Mouse (Mus musculus) left cerebral cortex, adult 2 months (tissue): ENCODE measurements at regions not wholly inside any gene's neighbourhood (a gene's known extent, or its start where the extent isn't known, plus 50 kb on each side); places are given as distances from the start of the nearest gene placed in this dataset.

Experiments
- DNase-seq, 2 experiments: peaks; one replicate each; pipeline ENCODE4 v3.0.0; 2021 to 2022; ENCODE audit warnings: low spot score in 2 of 2, mixed read lengths in 1 of 2; ENCODE audit errors: extremely low spot score in 1 of 2
- H3K27ac ChIP-seq: fragments of 200-600 bp; 2 replicates; pipeline ENCODE4 v1.8.1; 2022
- H3K4me3 ChIP-seq: fragments of 200-600 bp; 2 replicates; pipeline ENCODE4 v1.8.1; 2022
- CTCF ChIP-seq: fragments of 200-600 bp; IDR thresholded peaks from 2 replicates; pipeline ENCODE4 v1.8.1; 2022; ENCODE audit warnings: antibody characterized with exemption, mild to moderate bottlenecking, moderate library complexity
- intact Hi-C: fragments of 180-260 bp; cut with DNase I; formaldehyde crosslinking; loops from one replicate; pipeline ENCODE4 v1.15.1; 2025

DNA sequence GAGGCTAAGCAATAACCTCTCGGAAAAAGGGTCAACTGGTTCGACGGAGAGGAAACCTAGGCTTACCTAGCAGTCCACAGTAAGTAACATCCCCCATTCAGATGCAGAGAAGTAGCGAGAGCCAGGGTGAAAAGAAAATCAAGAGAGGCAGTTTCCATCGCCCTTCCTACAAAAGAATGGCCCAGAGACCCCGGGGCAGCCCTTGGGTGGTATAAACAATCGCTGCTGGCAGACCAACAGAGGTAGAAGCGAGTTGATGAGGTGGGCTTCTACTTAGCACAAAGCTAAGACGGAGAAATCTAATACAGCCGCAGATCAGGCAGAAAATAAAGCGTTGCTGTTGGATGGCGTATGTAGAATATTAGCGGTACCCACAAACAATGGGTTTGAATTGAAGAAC is 57.8 kb upstream of the Arl15 start:
- Histone ChIP-seq H3K27ac (no peak overlapping the region), H3K4me3 (no peak overlapping the region)
- intact Hi-C loops, result no loop called here
- no peak for DNase-seq
- TF ChIP-seq CTCF, result no peak

DNA sequence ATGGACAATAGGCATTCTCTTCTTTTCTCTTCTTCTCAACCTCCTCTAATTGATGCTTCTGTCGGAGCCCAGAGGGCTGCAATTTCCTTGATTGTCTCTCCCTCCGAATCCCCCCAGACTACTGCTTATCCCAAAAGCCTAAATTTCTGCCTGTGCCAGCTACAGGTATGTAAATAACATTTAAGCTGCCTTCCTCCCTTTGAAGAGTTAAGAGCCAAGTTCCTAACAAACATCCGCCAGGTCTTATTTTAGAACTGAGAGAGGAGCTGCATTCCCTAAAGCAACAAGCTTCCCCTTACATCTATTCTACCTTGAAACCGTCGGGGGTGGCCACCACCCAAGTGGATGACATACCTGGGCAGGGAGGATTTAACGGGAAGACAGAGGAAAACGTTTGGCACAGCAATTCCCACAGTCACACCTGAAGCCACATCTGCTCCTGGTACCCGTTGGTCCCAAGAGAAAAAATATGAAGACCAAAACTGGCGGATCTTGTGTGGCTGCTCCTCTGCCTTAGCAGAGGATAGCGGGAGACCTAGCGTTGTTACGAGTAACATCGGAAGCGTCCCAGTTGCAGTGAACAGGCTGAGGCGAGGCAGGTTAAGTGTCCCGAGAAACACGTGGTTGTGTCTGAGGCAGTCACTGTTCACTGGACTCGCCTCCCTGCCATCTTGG is 58.6 kb upstream of the Arl15 start:
- intact Hi-C loops, result no loop called here

DNA sequence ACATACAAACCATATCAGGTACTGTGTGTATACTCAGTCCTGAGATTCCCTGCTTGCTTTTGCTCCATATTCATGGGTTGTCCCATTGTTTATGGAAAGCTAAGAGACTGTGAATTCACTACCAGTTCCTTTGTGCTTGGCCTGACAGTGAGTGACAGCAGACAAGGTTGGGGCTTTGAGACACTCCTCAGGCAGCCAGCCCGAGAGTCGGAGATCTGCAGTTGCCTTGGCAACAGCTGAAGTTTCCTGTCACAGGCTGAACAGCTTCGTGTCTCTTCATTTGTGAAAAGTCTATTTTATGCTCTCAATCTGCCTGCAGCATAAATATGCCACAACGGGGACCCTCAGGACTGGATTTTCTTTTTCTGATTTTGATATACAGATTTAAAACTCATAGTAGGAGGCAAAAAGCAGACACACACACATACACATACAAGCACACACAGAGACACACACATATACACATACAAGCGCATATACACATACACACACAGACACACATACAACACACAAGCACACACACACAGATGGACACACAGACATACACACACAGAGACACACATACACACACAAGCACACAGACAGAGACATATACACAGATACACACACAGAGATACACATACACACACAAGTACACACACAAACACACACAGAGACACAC is 60.0 kb upstream of the Arl15 start:
- no peak overlapping the region for H3K4me3 ChIP-seq
- peak; percentile 16 to 41 for DNase-seq
- no peak for TF ChIP-seq CTCF
- no peak overlapping the region for H3K27ac ChIP-seq
- intact Hi-C loops, result loop anchor here (5.0 kb wide), 1 partner anchor 48 kb away; no protein-coding TSS in a partner anchor

More for the DNA sequence above, 58.6 kb upstream of the Arl15 start:
- TF ChIP-seq CTCF, result no peak
- Histone ChIP-seq H3K27ac (no peak overlapping the region), H3K4me3 (no peak overlapping the region)
- DNase-seq, result no peak

GRCm38 (mm10) chr13:113733734-113734133 is 60.6 kb upstream of the Arl15 start:
- DNase-seq, result no peak
- intact Hi-C loops, result loop anchor here (5.0 kb wide), 1 partner anchor 49 kb away; no protein-coding TSS in a partner anchor
- H3K27ac ChIP-seq, result no peak overlapping the region

GRCm38 (mm10) chr13:113730776-113731400 is 63.4 kb upstream of the Arl15 start:
- no peak overlapping the region for H3K27ac ChIP-seq
- no peak for DNase-seq
- no peak for TF ChIP-seq CTCF
- intact Hi-C loops, result loop anchor here (5.0 kb wide), 1 partner anchor 51 kb away; no protein-coding TSS in a partner anchor
- no peak overlapping the region for H3K4me3 ChIP-seq

More at GRCm38 (mm10) chr13:113733734-113734133, 60.6 kb upstream of the Arl15 start:
- H3K4me3 ChIP-seq, result no peak overlapping the region
- no peak for TF ChIP-seq CTCF

DNA sequence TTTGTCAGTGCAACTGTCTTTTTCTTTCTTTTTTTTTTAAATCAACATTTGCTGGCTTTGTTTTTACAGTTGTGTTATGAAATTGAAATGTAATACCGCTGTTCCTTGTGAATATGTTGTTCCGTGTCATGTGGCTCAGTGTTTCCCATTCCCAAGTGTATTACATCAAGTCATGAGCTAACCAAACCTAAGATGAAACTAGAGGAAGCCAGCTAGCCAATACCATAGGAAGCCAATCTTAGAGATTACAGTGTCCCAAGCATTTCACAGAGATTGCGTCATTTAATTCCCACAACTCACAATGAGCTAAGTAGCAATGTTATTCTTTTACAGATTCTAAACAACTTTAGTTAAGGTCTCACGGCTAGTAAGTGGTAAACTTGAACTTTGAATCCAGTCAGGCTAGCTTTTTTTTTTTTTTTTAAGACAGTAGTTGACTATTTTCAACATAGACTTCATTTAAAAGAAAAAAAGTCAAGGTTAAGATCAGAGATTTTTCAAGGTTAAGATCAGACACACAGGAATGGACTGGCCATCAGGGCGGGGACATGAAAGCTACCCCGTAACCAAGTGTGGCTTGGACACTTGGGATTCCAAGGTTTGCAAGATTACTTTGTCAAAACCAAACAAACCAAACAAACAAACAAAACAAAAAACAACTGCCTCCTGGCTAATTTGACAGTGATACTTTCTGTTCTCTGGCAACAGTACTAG is 64.1 kb upstream of the Arl15 start:
- DNase-seq, result no peak
- no peak for TF ChIP-seq CTCF
- no peak overlapping the region for H3K4me3 ChIP-seq
- H3K27ac ChIP-seq, result no peak overlapping the region
- intact Hi-C loops, result loop anchor here (5.0 kb wide), 1 partner anchor 52 kb away; no protein-coding TSS in a partner anchor

- Histone ChIP-seq H3K27ac (no peak overlapping the region), H3K4me3 (no peak overlapping the region)
- DNase-seq, result no peak
- intact Hi-C loops, result no loop called here
- TF ChIP-seq CTCF, result no peak
These were observed 64.7 kb upstream of the Arl15 start for GRCm38 (mm10) chr13:113729574-113729973.

GRCm38 (mm10) chr13:113728111-113728510 is 64.6 kb upstream of the Hspb3 start:
- TF ChIP-seq CTCF, result no peak
- Histone ChIP-seq H3K27ac (no peak overlapping the region), H3K4me3 (no peak overlapping the region)
- DNase-seq, result no peak
- intact Hi-C loops, result no loop called here

DNA sequence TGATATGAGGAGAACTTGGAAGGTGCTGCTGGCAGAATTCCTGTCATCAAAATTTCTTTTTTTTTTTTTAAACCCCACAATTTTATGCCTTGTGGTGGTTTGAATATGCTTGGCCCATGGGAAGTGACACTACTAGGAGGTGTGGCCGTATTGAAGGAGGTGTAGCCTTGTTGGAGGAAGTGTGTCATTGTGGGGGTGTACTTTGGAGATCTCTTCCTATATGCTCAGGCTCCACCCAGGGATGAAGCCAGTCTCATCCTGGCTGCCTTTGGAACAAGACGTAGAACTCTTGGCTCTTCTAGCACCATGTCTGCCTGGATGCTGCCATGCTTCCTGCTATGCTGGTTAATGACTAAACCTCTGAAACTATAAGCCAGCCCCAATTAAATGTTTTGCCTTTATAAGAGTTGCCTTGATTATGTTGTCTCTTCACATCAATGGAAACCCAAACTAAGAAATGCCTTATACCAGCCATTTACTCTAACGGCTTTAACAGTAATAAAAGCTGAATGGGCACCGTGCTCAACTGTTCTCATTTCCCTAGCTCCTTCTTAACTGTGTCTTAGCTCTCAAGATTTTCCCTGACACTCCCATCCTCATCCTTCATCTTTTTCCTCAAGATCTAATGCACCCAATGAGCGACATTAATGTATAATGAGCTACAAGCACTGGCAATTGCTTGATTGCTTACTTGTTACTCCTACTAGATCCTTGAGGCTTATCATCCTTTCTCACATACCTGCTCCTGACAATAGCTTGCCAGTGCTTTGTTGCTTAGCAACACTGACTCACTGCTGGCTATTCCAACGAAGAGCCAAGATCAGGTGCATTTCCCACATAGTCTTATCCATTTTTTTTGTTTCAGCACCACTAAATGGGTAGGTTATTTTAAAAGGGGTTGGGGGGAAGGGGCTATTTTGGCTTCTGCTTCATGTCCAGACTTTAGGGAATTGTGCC is 61.7 kb upstream of the Hspb3 start:
- DNase-seq, result no peak
- intact Hi-C loops, result no loop called here
- Histone ChIP-seq H3K4me3 (no peak overlapping the region), H3K27ac (no peak overlapping the region)
- no peak for TF ChIP-seq CTCF

DNA sequence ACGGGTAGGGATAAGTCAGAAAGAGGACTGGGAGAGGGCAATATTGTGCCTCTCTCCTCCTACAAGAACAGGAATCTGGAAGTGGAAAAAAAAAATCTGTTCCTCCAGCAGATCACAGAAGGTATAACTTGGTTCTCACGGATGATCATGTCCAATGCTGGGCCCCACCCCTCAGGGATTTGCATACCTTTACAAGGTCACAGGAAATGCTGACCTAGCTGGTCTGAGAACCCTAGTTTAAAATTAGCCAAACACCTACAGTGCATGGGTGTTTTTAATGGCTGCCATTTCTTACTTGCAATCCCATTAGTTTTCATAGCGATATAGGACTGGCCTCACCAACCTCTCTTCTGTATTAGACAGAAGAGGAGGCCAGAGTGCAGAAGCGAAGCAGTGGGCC is 51.8 kb upstream of the Hspb3 start:
- no peak for TF ChIP-seq CTCF
- Histone ChIP-seq H3K27ac (no peak overlapping the region), H3K4me3 (no peak overlapping the region)
- DNase-seq, result no peak
- intact Hi-C loops, result no loop called here

DNA sequence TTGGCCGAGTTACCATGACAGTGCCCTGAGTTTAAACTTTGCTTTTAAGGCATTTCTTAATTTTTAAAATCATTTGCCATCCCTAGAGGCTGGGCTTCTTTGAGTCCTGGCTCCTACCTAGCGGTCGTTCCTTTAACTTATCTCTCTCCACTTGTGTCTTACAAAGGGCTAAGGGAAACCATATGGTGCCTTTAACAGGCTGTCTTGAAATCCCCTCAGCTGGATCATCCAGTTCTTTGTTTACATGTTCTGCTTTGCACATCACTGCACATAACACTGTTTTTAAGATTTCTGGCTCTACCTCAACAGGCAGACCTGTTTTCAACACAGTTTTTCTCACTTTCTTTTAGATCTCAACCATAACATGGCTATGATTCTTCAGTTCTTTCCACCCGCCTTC is 50.4 kb upstream of the Hspb3 start:
- intact Hi-C loops, result no loop called here
- TF ChIP-seq CTCF, result no peak
- no peak overlapping the region for H3K4me3 ChIP-seq
- H3K27ac ChIP-seq, result no peak overlapping the region
- no peak for DNase-seq
